Mouse (Mus musculus) forebrain, embryonic 13.5 days (tissue): ENCODE data around the gene Adamts9. TPM values are rescaled to one million over a fixed set of nuclear protein-coding genes. Genes with fewer than 3 reads are reported as not detected.
A peak's percentile ranks its signal among the peaks of the same experiment; 100 is the strongest.

Experiments used
- ATAC-seq: fragments of 200-750 bp; cut with Nextera tagmentation; 2 replicates; pipeline ENCODE4 v1.8.0; 2017
- H3K27ac ChIP-seq: fragments of 300-500 bp; sonication (generic); 2 replicates; pipeline ENCODE4 v1.5.1; 2015; ENCODE audit warnings: inconsistent platforms, mild to moderate bottlenecking, moderate library complexity
- H3K27me3 ChIP-seq: fragments of 300-500 bp; sonication (generic); 2 replicates; pipeline ENCODE4 v1.6.1; 2015; ENCODE audit warnings: mild to moderate bottlenecking, inconsistent platforms
- H3K36me3 ChIP-seq: fragments of 300-500 bp; sonication (generic); 2 replicates; pipeline ENCODE4 v1.6.1; 2015; ENCODE audit warnings: mild to moderate bottlenecking, inconsistent platforms; ENCODE audit not compliant: poor library complexity, severe bottlenecking
- H3K4me1 ChIP-seq: fragments of 300-500 bp; sonication (generic); 2 replicates; pipeline ENCODE4 v1.6.1; 2015; ENCODE audit warnings: inconsistent platforms
- H3K4me2 ChIP-seq: fragments of 300-500 bp; sonication (generic); 2 replicates; pipeline ENCODE4 v1.6.1; 2015; ENCODE audit warnings: inconsistent platforms, mild to moderate bottlenecking, moderate library complexity
- H3K4me3 ChIP-seq: fragments of 300-500 bp; sonication (generic); 2 replicates; pipeline ENCODE4 v1.5.1; 2015; ENCODE audit warnings: mild to moderate bottlenecking, inconsistent platforms
- H3K9ac ChIP-seq: fragments of 300-500 bp; sonication (generic); 2 replicates; pipeline ENCODE4 v1.6.1; 2015; ENCODE audit warnings: mild to moderate bottlenecking, inconsistent platforms
- H3K9me3 ChIP-seq: fragments of 300-500 bp; sonication (generic); replicated peaks from 2 replicates; pipeline ENCODE4 v1.6.1; 2016; ENCODE audit warnings: inconsistent platforms
- WGBS: fragments of 180-500 bp; shearing (Covaris S2); methylation state at CpG from one replicate; pipeline ENCODE4 v1.1.7; 2015; 5-methylcytosine and 5-hydroxymethylcytosine counted together
- polyA plus RNA-seq: library from polyadenylated mRNA; unstranded; fragments of >200 nt; fragmentation: Nextera tagmentation; extraction: Ambion mirVana; gene quantifications from 2 replicates; pipeline ENCODE4 v1.2.1, GENCODE M21; 2015

Adamts9 gene
- polyA plus RNA-seq, 1 experiment from 2014 or later, result 0.89 TPM

- Histone ChIP-seq H3K4me1 (no peaks in the 10 kb centered on the region), H3K27ac (no peak overlapping the region), H3K4me2 (no peak overlapping the region), H3K36me3 (no peaks in the 10 kb centered on the region), H3K4me3 (no peak overlapping the region), H3K27me3 (no peaks in the 10 kb centered on the region), H3K9me3 (peaks cover 8% of the 10 kb centered on the region; the same call in 1 of the 2 replicates), H3K9ac (no peak overlapping the region)
- ATAC-seq, result no peak
- 80% methylated on average over 1 of the region's 1 CpGs for WGBS
These were observed 206.2 kb downstream of the Adamts9 start for GRCm38 (mm10) chr6:92737116-92737515.

GRCm38 (mm10) chr6:92733651-92734050, 209.6 kb downstream of the Adamts9 start:
- Histone ChIP-seq H3K4me3 (no peak overlapping the region), H3K27ac (no peak overlapping the region), H3K9me3 (peaks cover 8% of the 10 kb centered on the region; the same call in 1 of the 2 replicates), H3K9ac (no peak overlapping the region), H3K4me2 (no peak overlapping the region), H3K36me3 (no peaks in the 10 kb centered on the region), H3K27me3 (no peaks in the 10 kb centered on the region), H3K4me1 (peaks cover under 1% of the 10 kb centered on the region; the same call in 1 of the 2 replicates)
- no peak for ATAC-seq

- 31% methylated on average over 7 of the region's 7 CpGs for WGBS
- H3K9ac ChIP-seq, result no peak overlapping the region
- H3K4me2 ChIP-seq, result peak overlapping the region; percentile 21; the same call in 1 of the 2 replicates
These were observed 214.8 kb downstream of the Adamts9 start for GRCm38 (mm10) chr6:92728514-92728913.

GRCm38 (mm10) chr6:92728084-92728483, 215.2 kb downstream of the Adamts9 start:
- ATAC-seq, result peak; percentile 59
- Histone ChIP-seq H3K27ac (peak overlapping the region; percentile 57), H3K9ac (no peak overlapping the region), H3K9me3 (no peaks in the 10 kb centered on the region), H3K36me3 (no peaks in the 10 kb centered on the region), H3K27me3 (no peaks in the 10 kb centered on the region), H3K4me3 (no peak overlapping the region), H3K4me2 (peak overlapping the region; percentile 21; the same call in 1 of the 2 replicates), H3K4me1 (peaks cover 8% of the 10 kb centered on the region)
- 2% methylated on average over 10 of the region's 10 CpGs for WGBS

More at GRCm38 (mm10) chr6:92728514-92728913, 214.8 kb downstream of the Adamts9 start:
- Histone ChIP-seq H3K9me3 (peaks cover 2% of the 10 kb centered on the region; the same call in 1 of the 2 replicates), H3K27me3 (no peaks in the 10 kb centered on the region), H3K36me3 (no peaks in the 10 kb centered on the region), H3K4me1 (peaks cover 8% of the 10 kb centered on the region), H3K4me3 (no peak overlapping the region), H3K27ac (peak overlapping the region; percentile 57)
- peak; percentile 36; the same call in 1 of the 2 replicates for ATAC-seq

GRCm38 (mm10) chr6:92727351-92727986, 215.8 kb downstream of the Adamts9 start:
- Histone ChIP-seq H3K9ac (no peak overlapping the region), H3K36me3 (no peaks in the 10 kb centered on the region), H3K4me2 (no peak overlapping the region), H3K9me3 (no peaks in the 10 kb centered on the region), H3K4me1 (peaks cover 8% of the 10 kb centered on the region), H3K27me3 (no peaks in the 10 kb centered on the region; the same call in 1 of the 2 replicates), H3K4me3 (no peak overlapping the region), H3K27ac (peak overlapping the region; percentile 25; the same call in 1 of the 2 replicates)
- WGBS, result 16% methylated on average over 7 of the region's 7 CpGs
- ATAC-seq, result peak; percentile 38

GRCm38 (mm10) chr6:92726121-92726520, 217.2 kb downstream of the Adamts9 start:
- Histone ChIP-seq H3K27ac (no peak overlapping the region), H3K4me2 (no peak overlapping the region), H3K4me1 (peaks cover 8% of the 10 kb centered on the region), H3K4me3 (no peak overlapping the region), H3K9ac (no peak overlapping the region), H3K27me3 (no peaks in the 10 kb centered on the region; the same call in 1 of the 2 replicates), H3K9me3 (no peaks in the 10 kb centered on the region), H3K36me3 (no peaks in the 10 kb centered on the region)
- no peak for ATAC-seq
- 82% methylated on average over 5 of the region's 5 CpGs for WGBS

- no peak for ATAC-seq
- Histone ChIP-seq H3K27me3 (no peaks in the 10 kb centered on the region; the same call in 1 of the 2 replicates), H3K9ac (no peak overlapping the region), H3K4me3 (no peak overlapping the region), H3K27ac (no peak overlapping the region), H3K4me2 (no peak overlapping the region), H3K9me3 (no peaks in the 10 kb centered on the region), H3K4me1 (peaks cover 8% of the 10 kb centered on the region), H3K36me3 (no peaks in the 10 kb centered on the region)
- WGBS, result 53% methylated on average over 2 of the region's 2 CpGs
These were observed 218.9 kb downstream of the Adamts9 start for GRCm38 (mm10) chr6:92724394-92724793.

Other genes starting within 250 kb of the Adamts9 start
- gene Prickle2, start 237.3 kb downstream of the Adamts9 start, polyA plus RNA-seq, result 4.3 and 5.1 TPM in 2 replicates
- gene A730049H05Rik, start 127.0 kb downstream of the Adamts9 start, polyA plus RNA-seq, result 0.25 and 0.42 TPM in 2 replicates
- gene Gm15737, start 74.1 kb downstream of the Adamts9 start, polyA plus RNA-seq, result not detected in 2 replicates